Mouse (Mus musculus): Measurements from ENCODE around the gene Sptbn4. TPM values are rescaled to one million over a fixed set of nuclear protein-coding genes. Genes with fewer than 3 reads are reported as not detected.
A peak's percentile ranks its signal among the peaks of the same experiment; 100 is the strongest.

Gene Sptbn4
- polyA plus RNA-seq, 1 experiment from 2014 or later = 0.40 TPM

DNA sequence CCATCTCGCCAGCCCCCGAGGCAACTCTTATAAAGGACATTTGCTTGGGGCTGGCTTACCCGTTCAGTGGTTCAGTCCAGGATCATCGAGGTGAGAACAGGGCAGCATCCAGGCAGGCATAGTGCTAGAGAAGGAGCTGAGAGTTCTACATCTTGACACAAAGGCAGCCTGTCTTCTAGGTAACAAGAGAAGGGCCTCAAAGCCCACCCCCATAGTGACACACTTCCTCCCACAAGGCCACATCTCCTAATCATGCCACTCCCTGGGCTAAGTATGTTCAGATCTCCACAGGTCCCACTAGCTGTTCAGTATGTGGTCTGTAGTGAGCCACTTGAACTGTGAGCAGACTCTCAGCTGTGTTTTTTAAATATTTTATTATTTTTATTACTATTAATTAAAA, 36.4 kb upstream of the Sptbn4 start:
- Histone ChIP-seq H3K27me3 (ENCODE audit: insufficient read depth, poor library complexity, severe bottlenecking) (no peaks in the 10 kb centered on the region), H3K4me1 (peaks cover 36% of the 10 kb centered on the region), H3K9me3 (no peaks in the 10 kb centered on the region), H3K4me3 (no peak overlapping the region), H3K27ac (no peak overlapping the region), H3K36me3 (0 out of 2 replicates have a peak, but pooled peaks cover 2% of the 10 kb centered on the region)
- DNase-seq (ENCODE audit: low spot score) = no peak
- 91% methylated on average over 4 of the region's 4 CpGs for WGBS

- Histone ChIP-seq H3K27me3 (ENCODE audit: insufficient read depth, poor library complexity, severe bottlenecking) (no peaks in the 10 kb centered on the region), H3K4me3 (peak overlapping the region; percentile 56), H3K9me3 (no peaks in the 10 kb centered on the region), H3K36me3 (peaks cover 10% of the 10 kb centered on the region), H3K4me1 (peaks cover 25% of the 10 kb centered on the region), H3K27ac (peak overlapping the region; percentile 89)
- DNase-seq (ENCODE audit: low spot score) = peak; percentile 97
- 0% methylated on average over 12 of the region's 12 CpGs for WGBS
These were observed 34.1 kb upstream of the Sptbn4 start for GRCm38 (mm10) chr7:27481627-27481969.

DNA sequence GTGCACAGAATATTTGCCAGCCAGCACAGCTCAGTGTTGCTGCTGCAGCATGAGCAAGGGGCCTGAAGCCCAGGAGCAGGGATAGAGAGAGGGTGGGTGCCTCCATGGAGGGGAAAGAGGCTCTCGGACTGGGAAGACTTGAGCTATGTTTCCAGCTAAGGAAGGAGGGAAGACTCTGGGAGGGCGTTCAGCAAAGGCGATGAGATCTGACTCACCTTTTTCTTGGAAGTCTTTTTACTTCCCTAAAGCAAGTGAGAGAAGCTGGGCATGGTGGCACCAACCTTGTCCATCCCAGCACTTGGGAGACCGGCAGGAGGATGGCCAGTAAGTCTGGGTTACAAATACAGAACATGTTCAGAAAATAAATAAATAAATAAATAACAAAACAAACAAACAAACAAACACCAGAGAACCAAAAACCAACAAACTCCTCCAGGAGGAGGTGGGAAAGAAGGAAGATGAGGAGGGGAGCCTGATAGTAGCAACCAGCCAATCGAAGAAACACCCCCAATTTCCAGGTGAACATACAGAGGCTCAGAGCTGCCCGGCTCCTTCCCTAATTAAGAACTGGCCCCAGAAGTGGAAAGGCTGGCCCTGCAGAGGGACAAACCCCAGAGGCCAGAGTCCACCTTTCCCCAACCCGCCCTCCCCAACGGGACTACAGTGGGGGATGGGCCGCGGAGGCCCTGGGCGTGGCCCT, 33.6 kb upstream of the Sptbn4 start:
- no peak for DNase-seq (ENCODE audit: low spot score)
- Histone ChIP-seq H3K27me3 (ENCODE audit: insufficient read depth, poor library complexity, severe bottlenecking) (no peaks in the 10 kb centered on the region), H3K4me3 (peak overlapping the region; percentile 56), H3K4me1 (peaks cover 25% of the 10 kb centered on the region), H3K9me3 (no peaks in the 10 kb centered on the region), H3K36me3 (peaks cover 15% of the 10 kb centered on the region), H3K27ac (peak overlapping the region; percentile 89)
- WGBS = 12% methylated on average over 11 of the region's 11 CpGs

DNA sequence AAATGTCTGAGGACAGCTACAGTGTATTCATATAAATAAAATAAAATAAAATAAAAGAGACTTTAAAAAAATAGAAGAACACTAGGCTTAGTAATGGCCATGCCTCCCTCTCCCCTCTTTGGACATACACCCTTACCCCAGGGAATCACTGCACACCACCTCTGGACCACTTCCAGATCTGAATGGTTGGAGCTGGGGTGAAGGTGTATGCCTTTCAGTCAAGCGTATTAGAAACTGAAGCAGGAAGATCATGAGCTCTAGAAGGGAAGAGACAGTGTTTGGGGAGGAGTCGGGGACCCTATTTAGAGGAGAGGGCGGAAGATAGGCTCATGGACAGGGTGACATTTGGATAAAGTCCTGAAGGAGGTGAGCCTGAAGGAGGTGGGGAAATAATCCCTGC, 33.0 kb upstream of the Sptbn4 start:
- DNase-seq (ENCODE audit: low spot score) = no peak
- peak overlapping the region; percentile 56 for H3K4me3 ChIP-seq
- no peaks in the 10 kb centered on the region for H3K9me3 ChIP-seq
- no peaks in the 10 kb centered on the region for H3K27me3 ChIP-seq (ENCODE audit: insufficient read depth, poor library complexity, severe bottlenecking)
- 65% methylated on average over 3 of the region's 3 CpGs for WGBS
- H3K4me1 ChIP-seq = peaks cover 24% of the 10 kb centered on the region
- peaks cover 17% of the 10 kb centered on the region for H3K36me3 ChIP-seq
- peak overlapping the region; percentile 89 for H3K27ac ChIP-seq

DNA sequence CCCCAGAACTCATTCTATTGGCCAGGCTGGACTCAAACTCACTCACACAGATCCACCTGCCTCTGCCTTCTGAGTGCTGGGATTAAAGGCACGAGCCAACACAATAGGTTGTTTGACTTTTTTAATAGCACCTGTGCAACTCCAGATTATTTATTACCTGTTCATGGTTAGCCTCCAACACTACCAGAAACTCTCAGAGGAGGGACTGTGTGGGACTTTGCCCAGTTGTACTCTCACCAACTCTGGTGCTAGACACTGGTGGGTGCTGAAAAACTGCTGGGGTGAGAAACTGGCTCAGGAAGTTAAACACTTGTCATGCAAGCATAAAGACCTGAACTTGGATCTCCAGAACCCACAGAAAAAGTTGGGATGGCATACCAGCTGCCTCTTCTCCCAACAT, 32.3 kb upstream of the Sptbn4 start:
- H3K36me3 ChIP-seq = peaks cover 17% of the 10 kb centered on the region
- whole genome bisulfite sequencing = 96% methylated on average over 1 of the region's 1 CpGs
- peaks cover 25% of the 10 kb centered on the region for H3K4me1 ChIP-seq
- no peaks in the 10 kb centered on the region for H3K27me3 ChIP-seq (ENCODE audit: insufficient read depth, poor library complexity, severe bottlenecking)
- no peaks in the 10 kb centered on the region for H3K9me3 ChIP-seq
- no peak overlapping the region for H3K27ac ChIP-seq
- no peak for DNase-seq (ENCODE audit: low spot score)
- H3K4me3 ChIP-seq = no peak overlapping the region

GRCm38 (mm10) chr7:27478561-27478960, 31.1 kb upstream of the Sptbn4 start:
- Histone ChIP-seq H3K27me3 (ENCODE audit: insufficient read depth, poor library complexity, severe bottlenecking) (no peaks in the 10 kb centered on the region), H3K4me1 (peaks cover 25% of the 10 kb centered on the region), H3K4me3 (no peak overlapping the region), H3K9me3 (no peaks in the 10 kb centered on the region), H3K27ac (no peak overlapping the region), H3K36me3 (peaks cover 17% of the 10 kb centered on the region)
- no peak for DNase-seq (ENCODE audit: low spot score)
- WGBS = 76% methylated on average over 7 of the region's 7 CpGs

DNA sequence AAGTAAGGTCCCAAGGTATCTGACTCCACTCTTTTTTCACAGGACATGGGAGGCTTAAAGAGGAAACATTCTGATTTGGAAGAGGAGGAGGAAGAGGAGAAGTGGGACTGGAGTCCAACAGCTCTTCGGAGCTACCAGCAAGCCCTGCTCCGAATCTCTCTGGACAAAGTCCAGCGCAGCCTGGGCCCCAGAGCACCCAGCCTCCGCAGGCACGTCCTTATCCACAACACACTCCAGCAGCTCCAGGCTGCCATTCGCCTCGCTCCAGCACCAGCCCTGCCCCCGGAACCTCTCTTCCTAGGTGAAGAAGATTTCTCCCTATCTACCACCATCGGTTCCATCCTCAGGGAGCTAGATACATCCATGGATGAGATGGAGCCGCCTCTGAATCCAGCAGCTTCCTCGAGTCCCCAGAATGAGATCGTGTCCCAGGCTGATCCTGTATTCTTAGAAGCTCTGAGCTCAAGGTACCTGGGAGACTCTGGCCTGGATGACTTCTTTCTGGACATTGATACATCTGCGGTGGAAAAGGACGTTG, 28.7 kb upstream of the Sptbn4 start:
- DNase-seq (ENCODE audit: low spot score) = no peak
- Histone ChIP-seq H3K36me3 (peaks cover 17% of the 10 kb centered on the region), H3K4me3 (no peak overlapping the region), H3K27me3 (ENCODE audit: insufficient read depth, poor library complexity, severe bottlenecking) (no peaks in the 10 kb centered on the region), H3K27ac (peak overlapping the region; percentile 17; the same call in 1 of the 2 replicates), H3K4me1 (peaks cover 15% of the 10 kb centered on the region), H3K9me3 (no peaks in the 10 kb centered on the region)
- 91% methylated on average over 14 of the region's 14 CpGs for WGBS

DNA sequence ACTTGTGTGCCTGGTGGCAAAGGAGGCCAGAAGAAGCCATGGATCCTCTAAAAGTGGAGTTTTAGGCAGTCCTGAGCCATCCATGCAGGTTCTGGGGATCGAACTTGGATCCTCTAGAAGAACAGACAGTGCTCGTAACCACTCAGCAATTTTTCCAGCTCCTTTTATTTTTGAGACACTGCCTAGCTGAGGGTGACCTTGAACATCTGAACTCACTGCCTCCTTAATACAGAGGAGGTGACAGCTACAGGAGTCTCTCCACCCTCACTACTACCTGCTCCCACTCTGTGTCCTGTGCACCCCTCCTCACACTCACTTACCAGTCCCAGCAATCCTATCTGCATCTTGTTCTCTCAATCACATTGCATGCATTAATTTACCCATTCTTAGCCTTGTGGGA, 28.1 kb upstream of the Sptbn4 start:
- Histone ChIP-seq H3K9me3 (no peaks in the 10 kb centered on the region), H3K27me3 (ENCODE audit: insufficient read depth, poor library complexity, severe bottlenecking) (no peaks in the 10 kb centered on the region), H3K4me1 (peaks cover 9% of the 10 kb centered on the region), H3K4me3 (no peak overlapping the region), H3K36me3 (peaks cover 17% of the 10 kb centered on the region), H3K27ac (no peak overlapping the region; the same call in 1 of the 2 replicates)
- DNase-seq (ENCODE audit: low spot score) = no peak
- 81% methylated on average over 2 of the region's 2 CpGs for WGBS

- under 1% methylated on average over 23 of the region's 23 CpGs for WGBS
- DNase-seq (ENCODE audit: low spot score) = peak; percentile 100
- Histone ChIP-seq H3K27me3 (ENCODE audit: insufficient read depth, poor library complexity, severe bottlenecking) (no peaks in the 10 kb centered on the region), H3K4me3 (peak overlapping the region; percentile 74), H3K27ac (peak overlapping the region; percentile 90), H3K9me3 (no peaks in the 10 kb centered on the region), H3K4me1 (peaks cover 7% of the 10 kb centered on the region; the same call in 1 of the 2 replicates), H3K36me3 (peaks cover 17% of the 10 kb centered on the region)
These were observed 27.0 kb upstream of the Sptbn4 start for GRCm38 (mm10) chr7:27474490-27474954.

GRCm38 (mm10) chr7:27473835-27474489, 26.5 kb upstream of the Sptbn4 start:
- peak overlapping the region; percentile 90 for H3K27ac ChIP-seq
- WGBS = under 1% methylated on average over 34 of the region's 34 CpGs
- peaks cover 17% of the 10 kb centered on the region for H3K36me3 ChIP-seq
- H3K4me3 ChIP-seq = peak overlapping the region; percentile 74
- no peaks in the 10 kb centered on the region for H3K27me3 ChIP-seq (ENCODE audit: insufficient read depth, poor library complexity, severe bottlenecking)
- DNase-seq (ENCODE audit: low spot score) = no peak
- no peaks in the 10 kb centered on the region for H3K9me3 ChIP-seq
- H3K4me1 ChIP-seq = peaks cover 7% of the 10 kb centered on the region; the same call in 1 of the 2 replicates

DNA sequence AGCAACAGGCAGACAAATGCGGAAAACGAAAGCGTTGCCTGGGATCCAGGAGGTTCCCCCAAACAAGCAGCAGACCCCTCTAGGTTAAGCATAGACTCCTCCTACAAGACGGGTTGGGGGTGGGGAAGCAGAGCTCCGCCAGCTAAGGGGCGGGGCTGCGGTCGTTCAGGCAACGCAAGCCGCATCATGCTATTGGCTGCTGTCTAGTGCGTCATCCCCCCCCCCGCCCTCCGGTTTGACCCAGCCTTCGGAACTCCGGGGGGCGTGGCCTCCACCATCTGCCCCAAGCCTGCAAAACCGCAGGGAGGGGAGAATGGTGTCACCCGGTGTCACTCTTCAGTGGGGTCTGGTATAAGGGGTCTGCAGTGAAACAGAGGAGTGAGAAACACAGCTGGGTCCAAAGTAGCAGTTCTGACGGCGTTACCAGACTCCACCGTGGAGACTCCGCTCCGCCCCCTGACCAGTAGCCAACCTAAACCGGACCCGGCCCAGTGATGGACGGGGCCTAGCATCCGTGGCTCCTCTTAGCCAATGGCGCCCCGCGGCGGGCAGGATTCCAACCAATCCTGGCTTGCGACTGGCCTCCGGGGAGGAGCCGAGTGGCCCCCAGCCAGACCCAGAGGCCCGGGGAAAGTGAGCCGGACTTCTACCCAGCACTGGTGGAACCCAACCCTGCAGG, 25.8 kb upstream of the Sptbn4 start, which contains the start of gene Sertad3:
Sertad3 (plus strand) TSS at position 613 of the 679 bp plus-strand sequence.
- no peaks in the 10 kb centered on the region for H3K27me3 ChIP-seq (ENCODE audit: insufficient read depth, poor library complexity, severe bottlenecking)
- WGBS = under 1% methylated on average over 36 of the region's 36 CpGs
- H3K36me3 ChIP-seq = peaks cover 17% of the 10 kb centered on the region
- peak within 1 kb of the TSS; percentile 90 for H3K27ac ChIP-seq
- peak; percentile 99 for DNase-seq (ENCODE audit: low spot score)
- H3K4me1 ChIP-seq = peaks cover 7% of the 10 kb centered on the region; the same call in 1 of the 2 replicates
- no peaks in the 10 kb centered on the region for H3K9me3 ChIP-seq
- H3K4me3 ChIP-seq = peak within 1 kb of the TSS; percentile 74

- no peak for DNase-seq (ENCODE audit: low spot score)
- Histone ChIP-seq H3K27me3 (ENCODE audit: insufficient read depth, poor library complexity, severe bottlenecking) (no peaks in the 10 kb centered on the region), H3K36me3 (peaks cover 13% of the 10 kb centered on the region), H3K27ac (peak overlapping the region; percentile 90), H3K4me1 (peaks cover 11% of the 10 kb centered on the region; the same call in 1 of the 2 replicates), H3K9me3 (no peaks in the 10 kb centered on the region), H3K4me3 (peak overlapping the region; percentile 74)
- WGBS = 24% methylated on average over 7 of the region's 7 CpGs
These were observed 25.1 kb upstream of the Sptbn4 start for GRCm38 (mm10) chr7:27472596-27472995.

All from heart, embryonic 10.5 days (tissue).